Mouse (Mus musculus) macrophage (primary cell): ENCODE measurements around the gene 4930455H04Rik. TPM values are rescaled to one million over a fixed set of nuclear protein-coding genes. Genes with fewer than 3 reads are reported as not detected.

ENCODE experiments used
- H3K27ac ChIP-seq: fragments of 350-480 bp; formaldehyde crosslinking; 2 replicates; pipeline ENCODE4 v1.9.0; 2021
- H3K36me3 ChIP-seq: fragments of 350-480 bp; formaldehyde crosslinking; 2 replicates; pipeline ENCODE4 v1.9.0; 2021; ENCODE audit errors: inconsistent target
- H3K4me3 ChIP-seq: fragments of 350-480 bp; formaldehyde crosslinking; 2 replicates; pipeline ENCODE4 v1.9.0; 2021; ENCODE audit errors: inconsistent target
- H3K79me2 ChIP-seq: fragments of 350-480 bp; formaldehyde crosslinking; 2 replicates; pipeline ENCODE4 v1.9.0; 2021; ENCODE audit errors: inconsistent target
- WGBS: methylation state at CpG from one replicate; pipeline ENCODE4 v1.1.7; 2026; ENCODE audit warnings: inconsistent platforms; ENCODE audit not compliant: missing documents; 5-methylcytosine and 5-hydroxymethylcytosine counted together
- polyA plus RNA-seq: library from polyadenylated mRNA; stranded (reverse); fragments of 250-400 nt; gene quantifications from 3 replicates; pipeline ENCODE4 v1.2.4, GENCODE M21; 2018; ENCODE audit warnings: inconsistent platforms

4930455H04Rik gene
- polyA plus RNA-seq, 1 experiment from 2014 or later = not detected

DNA sequence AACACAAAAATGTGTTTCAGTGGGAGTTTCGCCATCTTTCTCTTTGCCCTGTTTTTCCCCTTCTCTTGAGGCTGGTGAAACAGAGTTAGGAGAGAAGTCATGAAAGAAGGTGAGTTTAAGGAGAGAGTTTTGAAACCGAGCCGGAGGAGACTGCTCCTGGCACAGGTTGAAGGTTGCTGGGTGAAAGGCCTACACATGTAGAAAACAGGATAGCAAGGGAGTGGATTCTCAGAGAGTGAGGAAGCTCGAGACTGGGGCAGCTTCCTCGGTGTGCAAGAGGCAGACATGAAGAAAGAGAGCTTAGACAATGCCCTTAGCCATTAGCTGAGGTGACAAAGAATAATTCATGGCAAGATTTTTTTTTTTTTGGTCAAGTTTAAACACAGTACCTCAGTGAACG, 14.7 kb upstream of the 4930455H04Rik start:
- no peak overlapping the region for H3K4me3 ChIP-seq
- no peaks in the 10 kb centered on the region for H3K36me3 ChIP-seq
- H3K27ac ChIP-seq = no peak overlapping the region
- H3K79me2 ChIP-seq = no peaks in the 10 kb centered on the region
- WGBS = 89% methylated on average over 6 of the region's 6 CpGs

GRCm38 (mm10) chr3:116955061-116955460, 13.0 kb upstream of the 4930455H04Rik start:
- 90% methylated on average over 5 of the region's 6 CpGs for WGBS
- no peak overlapping the region for H3K4me3 ChIP-seq
- no peak overlapping the region for H3K27ac ChIP-seq
- no peaks in the 10 kb centered on the region for H3K36me3 ChIP-seq
- H3K79me2 ChIP-seq = no peaks in the 10 kb centered on the region

DNA sequence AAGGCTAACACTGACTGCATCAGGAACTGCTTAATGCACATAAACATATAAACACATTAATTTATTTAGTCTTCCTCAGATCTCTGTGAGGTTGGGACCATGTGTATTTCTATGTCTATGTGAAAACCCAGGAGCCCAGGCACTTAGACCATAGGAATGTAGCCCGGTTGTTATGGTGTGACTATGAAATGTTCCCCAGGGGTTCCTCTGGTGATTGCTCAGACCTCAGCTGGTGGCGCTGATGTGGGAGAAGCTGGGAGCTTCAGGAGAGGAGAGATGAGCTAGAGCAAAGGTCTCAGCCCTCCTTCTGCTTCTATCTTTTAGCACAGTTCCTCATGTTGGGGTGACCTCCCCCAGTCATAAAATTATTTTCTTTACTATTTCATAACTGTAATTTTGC, 7.7 kb upstream of the 4930455H04Rik start:
- WGBS = 100% methylated on average over 2 of the region's 2 CpGs
- H3K79me2 ChIP-seq = no peaks in the 10 kb centered on the region

DNA sequence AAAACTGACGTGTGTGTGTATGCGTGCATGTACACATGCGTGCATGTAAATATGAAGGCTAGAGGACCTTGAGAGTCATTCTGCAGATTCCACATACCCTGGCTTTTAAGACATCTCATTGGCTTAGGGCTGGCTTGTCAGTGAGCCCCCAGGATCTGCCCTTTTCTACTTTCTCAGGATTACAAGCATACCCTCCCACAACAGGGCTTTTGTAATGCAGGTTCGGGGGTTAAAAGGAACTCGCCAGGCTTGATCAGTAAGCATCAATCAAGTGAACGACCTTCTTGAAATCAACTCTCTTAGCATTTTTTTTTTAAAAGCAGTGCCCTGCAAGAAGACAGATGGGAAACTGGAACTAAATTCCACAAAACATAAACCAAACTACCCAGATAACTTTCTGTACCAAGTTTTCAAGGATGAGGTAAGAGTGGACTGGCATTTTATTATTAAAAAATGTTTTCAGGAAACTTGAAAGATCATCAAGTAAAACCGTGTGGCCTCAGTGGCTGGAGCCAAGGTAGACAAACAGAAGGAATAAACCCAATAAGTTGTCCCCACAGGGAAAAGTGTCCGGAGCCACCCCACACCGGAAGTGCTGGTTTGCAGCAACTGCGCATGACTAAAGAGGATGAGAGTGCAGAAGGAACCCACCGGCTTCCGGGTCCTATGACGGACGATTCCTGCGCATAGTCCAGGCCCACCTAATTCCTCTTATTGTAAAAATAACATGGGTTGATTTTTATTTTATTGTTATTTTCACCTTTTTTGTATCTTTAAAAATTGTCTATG, 6.5 kb upstream of the 4930455H04Rik start:
- 87% methylated on average over 15 of the region's 15 CpGs for WGBS
- no peaks in the 10 kb centered on the region for H3K79me2 ChIP-seq
- H3K36me3 ChIP-seq = no peaks in the 10 kb centered on the region
- H3K27ac ChIP-seq = no peak overlapping the region
- H3K4me3 ChIP-seq = no peak overlapping the region

More for the DNA sequence above, 7.7 kb upstream of the 4930455H04Rik start:
- no peak overlapping the region for H3K27ac ChIP-seq
- no peaks in the 10 kb centered on the region for H3K36me3 ChIP-seq
- H3K4me3 ChIP-seq = no peak overlapping the region

- H3K79me2 ChIP-seq = no peaks in the 10 kb centered on the region
- no peaks in the 10 kb centered on the region for H3K36me3 ChIP-seq
- H3K4me3 ChIP-seq = no peak overlapping the region
- WGBS = 61% methylated on average over 3 of the region's 4 CpGs
- no peak overlapping the region for H3K27ac ChIP-seq
These were observed 4.9 kb upstream of the 4930455H04Rik start for GRCm38 (mm10) chr3:116963213-116963612.

DNA sequence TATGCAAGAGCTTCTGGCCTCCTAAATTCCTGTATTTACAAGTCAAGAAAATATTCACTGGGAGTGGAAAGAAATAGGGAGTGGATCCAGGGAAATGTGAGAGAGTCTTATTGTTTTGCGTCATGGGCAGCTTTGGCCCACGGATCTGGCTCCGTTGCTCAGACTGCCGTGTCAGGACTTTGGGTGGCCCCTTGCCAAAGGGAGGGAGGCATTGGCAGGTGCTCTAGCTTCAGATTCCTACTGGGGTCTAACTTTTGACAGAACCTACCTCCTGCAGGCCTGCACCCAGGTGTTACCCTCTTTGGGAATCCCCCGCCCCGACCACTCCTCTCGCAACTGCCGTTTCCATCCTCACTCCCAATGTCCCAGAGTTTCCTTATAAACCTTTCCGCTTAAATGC, 3.6 kb upstream of the 4930455H04Rik start:
- Histone ChIP-seq H3K27ac (no peak overlapping the region), H3K79me2 (no peaks in the 10 kb centered on the region), H3K36me3 (no peaks in the 10 kb centered on the region), H3K4me3 (no peak overlapping the region)
- 94% methylated on average over 9 of the region's 9 CpGs for WGBS

DNA sequence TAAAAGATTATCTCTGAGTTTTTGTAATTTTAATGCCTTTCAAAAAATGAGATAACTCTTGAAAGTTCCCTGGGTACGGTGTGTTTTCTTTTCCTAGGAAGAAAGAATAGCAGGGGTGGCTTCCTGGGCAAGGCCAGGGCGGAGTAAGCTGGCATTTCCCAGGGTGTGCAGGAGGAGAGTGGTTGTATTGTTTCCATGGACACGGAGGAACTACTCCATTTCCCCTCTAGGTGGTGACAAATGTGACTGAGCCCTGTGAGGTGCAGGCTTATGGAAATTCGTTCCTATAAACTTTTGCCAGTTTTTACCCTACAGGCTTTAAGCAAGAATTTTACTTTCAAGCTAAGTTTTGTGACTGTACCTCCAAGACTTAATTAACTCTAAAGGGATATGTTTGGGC, 1.8 kb upstream of the 4930455H04Rik start:
- Histone ChIP-seq H3K36me3 (no peaks in the 10 kb centered on the region), H3K4me3 (no peak overlapping the region), H3K79me2 (no peaks in the 10 kb centered on the region), H3K27ac (no peak overlapping the region)
- WGBS = 13% methylated on average over 4 of the region's 4 CpGs

- H3K79me2 ChIP-seq = no peaks in the 10 kb centered on the region
- no peak overlapping the region for H3K4me3 ChIP-seq
- WGBS = 92% methylated on average over 6 of the region's 6 CpGs
- no peak overlapping the region for H3K27ac ChIP-seq
- no peaks in the 10 kb centered on the region for H3K36me3 ChIP-seq
These were observed 1.3 kb upstream of the 4930455H04Rik start for GRCm38 (mm10) chr3:116966800-116967199.

GRCm38 (mm10) chr3:116967436-116967835, 631 bp upstream of the 4930455H04Rik start:
- Histone ChIP-seq H3K79me2 (no peaks in the 10 kb centered on the region), H3K27ac (no peak overlapping the region), H3K36me3 (no peaks in the 10 kb centered on the region), H3K4me3 (no peak overlapping the region)
- WGBS = 91% methylated on average over 6 of the region's 6 CpGs

GRCm38 (mm10) chr3:116968540-116968997, 502 bp downstream of the 4930455H04Rik start, which contains the start of gene Palmd:
Palmd (minus strand) TSS chr3:116968987.
- WGBS = 15% methylated on average over 16 of the region's 17 CpGs

DNA sequence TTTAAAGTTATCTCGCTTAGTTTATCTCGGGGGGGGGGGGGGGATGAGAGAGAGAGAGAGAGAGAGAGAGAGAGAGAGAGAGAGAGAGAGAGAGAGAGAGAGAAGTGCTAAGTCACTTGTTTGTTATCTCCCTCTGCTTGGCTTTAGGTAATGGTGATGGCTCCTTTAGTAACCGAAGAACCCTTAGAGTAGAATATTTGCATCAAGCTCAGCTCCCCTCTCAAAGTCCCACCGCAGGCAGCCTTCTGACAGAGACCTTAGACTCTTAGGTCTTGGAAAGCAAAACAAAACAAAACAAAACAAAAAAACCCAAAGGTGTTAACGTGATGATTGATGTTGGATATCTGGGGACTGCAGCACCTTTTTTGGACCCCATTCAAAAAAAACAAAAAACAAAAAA, 936 bp downstream of the 4930455H04Rik start:
- Histone ChIP-seq H3K36me3 (no peaks in the 10 kb centered on the region), H3K4me3 (no peak overlapping the region), H3K79me2 (no peaks in the 10 kb centered on the region), H3K27ac (no peak overlapping the region)
- WGBS = 54% methylated on average over 3 of the region's 5 CpGs

More at GRCm38 (mm10) chr3:116968540-116968997, 502 bp downstream of the 4930455H04Rik start, which contains the start of gene Palmd:
- Histone ChIP-seq H3K4me3 (no peak within 1 kb of the TSS), H3K27ac (no peak within 1 kb of the TSS), H3K79me2 (no peaks in the 10 kb centered on the region), H3K36me3 (no peaks in the 10 kb centered on the region)

DNA sequence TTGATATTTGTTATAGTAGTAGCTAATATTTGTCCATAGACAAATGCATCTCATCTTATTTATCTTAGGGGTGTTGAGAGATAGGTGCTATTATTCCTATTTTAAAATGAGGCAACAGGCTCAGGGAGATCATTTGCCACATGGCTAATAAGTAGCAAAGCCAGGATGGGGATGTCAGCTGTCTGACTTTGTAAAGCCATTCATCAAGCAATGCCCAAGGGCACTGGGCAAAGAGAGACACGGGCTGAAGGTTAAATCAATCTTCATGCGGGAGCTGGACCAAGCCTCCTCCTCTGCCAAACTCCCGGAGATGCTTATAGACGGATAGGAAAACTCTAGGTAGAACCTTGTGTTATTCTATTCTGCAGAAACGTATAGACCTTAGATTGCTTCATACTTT, 1.7 kb downstream of the 4930455H04Rik start:
- H3K79me2 ChIP-seq = no peaks in the 10 kb centered on the region
- no peak overlapping the region for H3K27ac ChIP-seq
- H3K36me3 ChIP-seq = no peaks in the 10 kb centered on the region
- no peak overlapping the region for H3K4me3 ChIP-seq
- WGBS = 85% methylated on average over 5 of the region's 5 CpGs

DNA sequence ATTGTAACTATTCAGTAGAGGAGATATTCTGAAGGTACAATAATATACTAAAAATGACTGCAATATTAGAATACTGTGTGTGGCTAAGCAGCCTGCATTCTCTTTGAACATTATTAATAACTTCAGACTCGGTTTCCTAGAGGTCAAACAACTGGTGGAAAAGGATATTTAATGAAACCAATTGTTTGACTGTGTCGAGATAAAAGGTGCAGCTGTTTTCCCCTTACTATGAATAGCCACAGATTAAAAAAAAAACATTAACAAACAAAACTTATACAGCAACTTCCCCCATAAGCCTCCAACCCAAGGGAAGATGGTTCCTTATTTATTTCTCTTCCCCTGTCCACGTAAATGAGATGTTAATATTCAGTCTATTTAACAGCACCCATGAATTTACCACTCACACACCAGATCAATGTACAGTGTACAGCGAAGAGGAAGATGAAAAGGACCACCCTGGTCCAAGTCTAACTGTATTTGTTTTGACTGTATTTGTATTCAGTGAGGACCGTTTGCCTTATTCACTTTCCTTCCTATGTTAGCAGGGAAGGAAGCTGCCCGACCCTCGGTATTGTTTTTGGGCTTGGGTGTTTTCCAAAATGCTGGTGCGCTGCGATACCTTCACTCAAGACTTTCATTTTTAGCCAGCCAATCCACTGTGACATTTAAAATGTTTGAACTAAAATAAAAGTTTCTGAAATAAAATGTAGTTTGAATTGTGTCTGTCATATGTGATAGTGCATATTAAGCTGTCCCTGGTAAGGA, 13.9 kb downstream of the 4930455H04Rik start:
- no peak overlapping the region for H3K4me3 ChIP-seq
- no peaks in the 10 kb centered on the region for H3K36me3 ChIP-seq
- no peaks in the 10 kb centered on the region for H3K79me2 ChIP-seq
- H3K27ac ChIP-seq = no peak overlapping the region
- WGBS = 4% methylated on average over 9 of the region's 9 CpGs

DNA sequence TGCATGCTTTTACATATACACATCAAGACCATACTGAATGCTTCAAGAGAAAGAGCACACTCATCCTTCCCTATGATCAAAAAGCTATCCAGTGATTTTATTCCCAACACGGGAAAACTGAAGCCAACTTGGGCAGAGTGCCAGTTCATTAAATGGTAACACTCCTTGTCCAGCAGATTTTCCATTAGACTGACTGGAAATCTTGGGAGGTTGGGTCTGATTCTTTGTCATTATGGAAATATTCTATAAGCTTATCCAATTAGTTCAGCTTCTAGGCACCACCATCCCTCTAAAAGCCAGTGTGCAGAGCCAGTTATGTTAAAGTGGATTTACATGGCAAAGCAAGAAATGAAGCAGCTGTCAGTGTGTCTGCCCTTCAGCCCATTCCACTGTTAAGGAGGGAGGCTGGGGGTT, 17.0 kb downstream of the 4930455H04Rik start:
- no peak overlapping the region for H3K4me3 ChIP-seq
- no peaks in the 10 kb centered on the region for H3K36me3 ChIP-seq
- no peak overlapping the region for H3K27ac ChIP-seq
- WGBS = 87% methylated on average over 1 of the region's 1 CpGs
- no peaks in the 10 kb centered on the region for H3K79me2 ChIP-seq

DNA sequence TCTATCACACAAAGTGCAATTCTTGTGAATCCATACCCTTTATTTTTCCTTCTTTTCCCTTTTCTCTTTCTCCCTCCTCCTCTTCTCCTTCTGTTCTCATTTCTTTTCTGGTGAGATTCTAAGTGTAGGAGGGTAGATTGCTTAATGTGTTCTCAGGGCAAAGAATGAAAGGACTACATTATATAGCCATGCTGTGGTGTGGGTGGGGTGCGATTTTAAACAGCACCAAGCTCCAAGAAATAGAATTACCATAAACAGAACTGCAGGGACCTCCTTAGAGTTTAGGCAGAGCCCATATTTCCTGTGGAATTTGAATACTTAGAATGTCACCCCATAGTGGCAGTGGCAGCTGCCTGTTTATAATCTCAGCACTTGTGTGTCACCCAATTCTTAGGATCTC, 17.7 kb downstream of the 4930455H04Rik start:
- H3K79me2 ChIP-seq = no peaks in the 10 kb centered on the region
- no peak overlapping the region for H3K4me3 ChIP-seq
- WGBS = 92% methylated on average over 1 of the region's 1 CpGs
- no peak overlapping the region for H3K27ac ChIP-seq
- H3K36me3 ChIP-seq = no peaks in the 10 kb centered on the region
